Mouse (Mus musculus) heart, postnatal 0 days (tissue): ENCODE data around the gene Arl2bp. TPM values are rescaled to one million over a fixed set of nuclear protein-coding genes. Genes with fewer than 3 reads are reported as not detected.

Experiments used
- ATAC-seq: fragments of 200-750 bp; cut with Nextera tagmentation; 2 replicates; pipeline ENCODE4 v1.8.0; 2017; ENCODE audit warnings: low read depth, moderate number of reproducible peaks, moderate library complexity; ENCODE audit not compliant: insufficient read depth
- DNase-seq: peaks from one replicate; pipeline ENCODE4 v3.0.0-alpha.2; 2016; ENCODE audit warnings: low spot score
- H3K27ac ChIP-seq: fragments of 300-500 bp; sonication (generic); 2 replicates; pipeline ENCODE4 v1.5.1; 2014; ENCODE audit warnings: low read depth, mild to moderate bottlenecking
- H3K27me3 ChIP-seq: fragments of 300-500 bp; sonication (generic); 2 replicates; pipeline ENCODE4 v1.6.1; 2014; ENCODE audit warnings: low read length, mixed read lengths; ENCODE audit not compliant: control insufficient read depth, insufficient read depth
- H3K36me3 ChIP-seq: fragments of 300-500 bp; sonication (generic); replicated peaks from 2 replicates; pipeline ENCODE4 v1.6.1; 2014; ENCODE audit warnings: low read length, mixed read lengths; ENCODE audit not compliant: control insufficient read depth, insufficient read depth
- H3K4me1 ChIP-seq: fragments of 300-500 bp; sonication (generic); 2 replicates; pipeline ENCODE4 v1.6.1; 2014; ENCODE audit warnings: antibody characterized with exemption; ENCODE audit not compliant: control insufficient read depth, insufficient read depth
- H3K4me2 ChIP-seq: fragments of 300-500 bp; sonication (generic); 2 replicates; pipeline ENCODE4 v1.6.1; 2014; ENCODE audit warnings: low read depth, mild to moderate bottlenecking, low read length, moderate library complexity
- H3K4me3 ChIP-seq: fragments of 300-500 bp; sonication (generic); 2 replicates; pipeline ENCODE4 v1.5.1; 2014; ENCODE audit warnings: low read depth, low read length
- H3K9ac ChIP-seq: fragments of 300-500 bp; sonication (generic); replicated peaks from 2 replicates; pipeline ENCODE4 v1.6.1; 2014; ENCODE audit warnings: low read depth, low read length, mixed read lengths
- H3K9me3 ChIP-seq: fragments of 300-500 bp; sonication (generic); replicated peaks from 2 replicates; pipeline ENCODE4 v1.6.1; 2016; ENCODE audit warnings: low read length; ENCODE audit not compliant: control insufficient read depth
- CTCF ChIP-seq: IDR thresholded peaks from 2 replicates; pipeline ENCODE4 v1.5.1; 2016; ENCODE audit warnings: antibody characterized with exemption, control low read depth, low read depth
- EP300 ChIP-seq: IDR thresholded peaks from 2 replicates; pipeline ENCODE4 v1.6.1; 2016; ENCODE audit warnings: antibody characterized with exemption, low read depth
- WGBS: fragments of 180-500 bp; shearing (Covaris S2); extraction: QIAGEN DNeasy Blood & Tissue Kit; methylation state at CpG from one replicate; pipeline ENCODE4 v1.1.7; 2014; 5-methylcytosine and 5-hydroxymethylcytosine counted together
- polyA plus RNA-seq: library from polyadenylated mRNA; unstranded; fragments of >200 nt; fragmentation: Nextera tagmentation; extraction: Ambion mirVana; gene quantifications from 2 replicates; pipeline ENCODE4 v1.2.1, GENCODE M21; 2015
- total RNA-seq: library from RNA; depleted of rRNA; stranded (reverse); fragments of >200 nt; gene quantifications from 2 replicates; pipeline ENCODE4 v1.2.3, GENCODE M21; 2014; ENCODE audit warnings: low replicate concordance

Arl2bp gene
- total and polyA plus RNA-seq, 2 experiments from 2014 or later, result 125 to 223 TPM

GRCm38 (mm10) chr8:94680414-94680813 is 14.0 kb downstream of the Arl2bp start:
- Histone ChIP-seq H3K36me3 (no peaks in the 10 kb centered on the region), H3K4me2 (no peak overlapping the region), H3K27ac (no peak overlapping the region), H3K4me1 (no peaks in the 10 kb centered on the region), H3K9ac (no peak overlapping the region), H3K4me3 (no peak overlapping the region), H3K9me3 (no peaks in the 10 kb centered on the region), H3K27me3 (no peaks in the 10 kb centered on the region)
- ATAC-seq (no peak), DNase-seq (no peak)
- TF ChIP-seq EP300 (no peak), CTCF (no peak)
- 79% methylated on average over 3 of the region's 3 CpGs for WGBS

- Histone ChIP-seq H3K9ac (no peak overlapping the region), H3K9me3 (no peaks in the 10 kb centered on the region), H3K36me3 (no peaks in the 10 kb centered on the region), H3K27me3 (no peaks in the 10 kb centered on the region), H3K4me2 (no peak overlapping the region), H3K4me3 (no peak overlapping the region), H3K27ac (no peak overlapping the region), H3K4me1 (no peaks in the 10 kb centered on the region)
- DNase-seq (no peak), ATAC-seq (no peak)
- 72% methylated on average over 16 of the region's 16 CpGs for whole genome bisulfite sequencing
- TF ChIP-seq CTCF, result no peak
- TF ChIP-seq EP300, result no peak
Observed at GRCm38 (mm10) chr8:94682732-94683524, 16.5 kb downstream of the Arl2bp start.

GRCm38 (mm10) chr8:94684287-94684686 is 17.9 kb downstream of the Arl2bp start:
- 60% methylated on average over 4 of the region's 4 CpGs for whole genome bisulfite sequencing
- TF ChIP-seq EP300, result no peak
- no peak for TF ChIP-seq CTCF
- Histone ChIP-seq H3K36me3 (no peaks in the 10 kb centered on the region), H3K27ac (no peak overlapping the region), H3K4me3 (no peak overlapping the region), H3K4me1 (no peaks in the 10 kb centered on the region), H3K27me3 (no peaks in the 10 kb centered on the region), H3K9me3 (no peaks in the 10 kb centered on the region), H3K4me2 (no peak overlapping the region), H3K9ac (no peak overlapping the region)
- ATAC-seq (no peak), DNase-seq (no peak)

- ATAC-seq (no peak), DNase-seq (no peak)
- no peak overlapping the region for H3K9ac ChIP-seq
- no peaks in the 10 kb centered on the region for H3K9me3 ChIP-seq
- no peaks in the 10 kb centered on the region for H3K4me1 ChIP-seq
- no peaks in the 10 kb centered on the region for H3K27me3 ChIP-seq
- H3K36me3 ChIP-seq, result no peaks in the 10 kb centered on the region
- no peak overlapping the region for H3K4me3 ChIP-seq
- H3K27ac ChIP-seq, result no peak overlapping the region
- no peak overlapping the region for H3K4me2 ChIP-seq
- WGBS, result 51% methylated on average over 9 of the region's 9 CpGs
- TF ChIP-seq CTCF, result no peak
- no peak for TF ChIP-seq EP300
Observed at GRCm38 (mm10) chr8:94685953-94686352, 19.6 kb downstream of the Arl2bp start.

- DNase-seq (no peak), ATAC-seq (no peak)
- no peak overlapping the region for H3K4me3 ChIP-seq
- H3K27me3 ChIP-seq, result peaks cover 55% of the 10 kb centered on the region
- H3K36me3 ChIP-seq, result no peaks in the 10 kb centered on the region
- WGBS, result 5% methylated on average over 6 of the region's 6 CpGs
- no peak overlapping the region for H3K4me2 ChIP-seq
- no peaks in the 10 kb centered on the region for H3K9me3 ChIP-seq
- no peak for TF ChIP-seq EP300
- TF ChIP-seq CTCF, result no peak
- H3K4me1 ChIP-seq, result 0 out of 2 replicates have a peak, but pooled peaks cover 5% of the 10 kb centered on the region
- no peak overlapping the region for H3K27ac ChIP-seq
- no peak overlapping the region for H3K9ac ChIP-seq
Observed at GRCm38 (mm10) chr8:94694701-94695100, 28.3 kb downstream of the Arl2bp start.

GRCm38 (mm10) chr8:94695341-94695993 is 29.1 kb downstream of the Arl2bp start:
- H3K27ac ChIP-seq, result no peak overlapping the region
- peak; percentile 24; the same call in 1 of the 2 replicates for ATAC-seq
- no peaks in the 10 kb centered on the region for H3K36me3 ChIP-seq
- TF ChIP-seq EP300, result no peak
- TF ChIP-seq CTCF, result no peak
- peak overlapping the region; percentile 49 for H3K4me2 ChIP-seq
- no peak for DNase-seq
- H3K27me3 ChIP-seq, result peaks cover 55% of the 10 kb centered on the region
- no peak overlapping the region for H3K9ac ChIP-seq
- 2% methylated on average over 31 of the region's 31 CpGs for WGBS
- 0 out of 2 replicates have a peak, but pooled peaks cover 5% of the 10 kb centered on the region for H3K4me1 ChIP-seq
- no peaks in the 10 kb centered on the region for H3K9me3 ChIP-seq
- peak overlapping the region; percentile 23 for H3K4me3 ChIP-seq
